Mouse (Mus musculus) frontal cortex, postnatal 25 days (tissue): ENCODE results near the gene Asb18.

Experiments
- DNase-seq, 2 experiments: peaks; one replicate each; pipeline ENCODE4 v3.0.0; 2022; ENCODE audit warnings: low spot score in 2 of 2

Asb18 gene

DNA sequence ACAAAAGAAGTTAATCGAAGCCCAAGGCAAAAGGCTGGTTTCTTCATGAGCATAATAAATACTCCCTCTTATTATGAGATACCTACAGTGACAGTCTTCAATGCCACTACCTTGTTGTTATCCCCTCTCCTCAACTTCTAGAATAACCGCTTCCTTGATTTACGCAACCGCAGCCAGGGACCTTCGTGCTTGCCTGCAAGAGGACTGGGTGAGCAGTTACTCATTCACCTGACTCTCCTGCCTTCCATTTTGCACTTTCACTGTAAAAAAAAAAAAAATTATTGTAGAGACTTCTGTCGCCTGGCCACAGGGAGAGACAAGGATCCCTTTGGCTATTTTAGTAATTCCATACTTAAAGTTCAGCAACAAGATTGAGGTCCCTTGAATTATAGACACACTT, 81.4 kb downstream of the Asb18 start:
- DNase-seq: no peak

DNA sequence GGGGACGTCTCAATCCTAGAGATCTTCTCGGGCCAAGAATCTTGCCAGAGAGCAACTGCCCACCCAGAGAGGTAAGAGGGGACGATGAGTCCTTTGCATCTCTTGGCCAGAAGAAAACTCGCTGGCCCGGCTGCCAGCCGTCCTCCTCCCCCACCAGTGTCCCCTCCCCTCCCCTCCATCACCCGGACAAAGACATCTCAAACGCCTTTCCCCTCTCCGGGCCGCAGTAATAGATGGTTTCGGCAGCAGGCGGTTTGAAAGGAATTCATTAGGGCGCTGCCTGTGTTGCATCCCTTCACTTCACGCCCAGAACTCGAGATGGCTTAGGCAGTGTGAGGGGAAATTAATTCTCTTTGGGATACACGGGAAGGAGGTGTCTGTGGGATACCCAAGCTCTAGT, 81.8 kb downstream of the Asb18 start:
- DNase-seq: no peak

DNA sequence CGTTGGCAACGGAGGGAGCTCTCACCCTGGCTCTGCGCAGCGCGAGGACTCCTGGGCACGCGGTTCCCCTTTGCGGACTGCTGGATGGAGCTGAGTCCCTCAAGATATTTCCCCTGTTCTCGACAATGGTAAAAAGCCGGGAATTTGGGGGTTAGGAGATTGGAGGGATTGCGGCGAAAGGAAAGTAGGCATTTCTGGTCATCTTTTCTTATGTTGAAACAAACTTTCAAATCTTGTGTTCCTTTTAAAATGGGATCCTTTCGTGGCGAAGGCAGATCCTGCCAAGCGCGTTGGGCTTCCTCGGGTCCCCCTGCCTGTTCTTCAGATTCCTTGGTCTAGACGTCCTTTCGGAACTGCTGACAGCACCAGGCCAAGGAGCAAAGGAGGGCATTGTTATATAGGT, 82.4 kb downstream of the Asb18 start:
- no peak for DNase-seq

DNA sequence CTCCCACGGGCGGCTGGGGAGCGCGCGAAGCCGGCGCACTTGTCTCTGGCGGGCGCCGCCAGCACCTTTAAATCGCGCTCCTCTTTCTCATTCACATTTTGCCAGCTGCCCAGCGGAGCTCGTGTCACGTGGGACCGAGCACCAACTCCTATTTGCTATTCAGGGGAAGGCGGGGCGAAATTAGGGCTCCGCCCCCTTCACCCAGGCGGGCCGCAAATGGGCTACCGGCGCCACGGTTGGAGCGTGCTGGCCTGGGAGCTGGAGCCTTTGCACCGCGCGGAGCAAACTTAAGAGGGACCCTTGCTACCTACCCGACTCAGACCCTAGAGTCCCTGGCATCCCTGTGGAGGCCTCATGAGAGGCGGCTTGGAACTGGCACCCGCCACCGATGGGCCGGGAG, 83.3 kb downstream of the Asb18 start, which contains the start of gene Gbx2:
Gene Gbx2, minus strand, starts transcription at position 60 of the 400 bp plus-strand sequence.
- no peak for DNase-seq

DNA sequence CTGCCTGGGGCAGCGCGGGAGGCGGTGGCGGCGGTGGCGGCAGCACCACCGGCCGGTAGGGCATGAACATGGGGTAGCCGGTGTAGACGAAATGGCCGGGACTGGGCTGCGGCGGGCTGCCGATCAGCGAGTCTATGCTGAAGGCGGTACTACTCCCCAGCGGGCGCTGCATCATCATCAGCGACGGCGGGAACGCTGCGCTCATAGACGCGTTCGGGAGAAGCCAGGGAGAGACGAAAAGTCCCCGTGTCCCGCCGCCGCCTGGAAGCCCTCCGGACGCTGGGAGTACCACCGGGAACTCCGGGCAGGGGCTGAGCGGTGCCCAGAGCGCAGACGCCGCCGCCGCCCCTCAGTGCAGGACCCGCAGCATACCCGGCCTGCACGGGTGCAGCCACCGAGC, 83.9 kb downstream of the Asb18 start:
- DNase-seq: no peak

DNA sequence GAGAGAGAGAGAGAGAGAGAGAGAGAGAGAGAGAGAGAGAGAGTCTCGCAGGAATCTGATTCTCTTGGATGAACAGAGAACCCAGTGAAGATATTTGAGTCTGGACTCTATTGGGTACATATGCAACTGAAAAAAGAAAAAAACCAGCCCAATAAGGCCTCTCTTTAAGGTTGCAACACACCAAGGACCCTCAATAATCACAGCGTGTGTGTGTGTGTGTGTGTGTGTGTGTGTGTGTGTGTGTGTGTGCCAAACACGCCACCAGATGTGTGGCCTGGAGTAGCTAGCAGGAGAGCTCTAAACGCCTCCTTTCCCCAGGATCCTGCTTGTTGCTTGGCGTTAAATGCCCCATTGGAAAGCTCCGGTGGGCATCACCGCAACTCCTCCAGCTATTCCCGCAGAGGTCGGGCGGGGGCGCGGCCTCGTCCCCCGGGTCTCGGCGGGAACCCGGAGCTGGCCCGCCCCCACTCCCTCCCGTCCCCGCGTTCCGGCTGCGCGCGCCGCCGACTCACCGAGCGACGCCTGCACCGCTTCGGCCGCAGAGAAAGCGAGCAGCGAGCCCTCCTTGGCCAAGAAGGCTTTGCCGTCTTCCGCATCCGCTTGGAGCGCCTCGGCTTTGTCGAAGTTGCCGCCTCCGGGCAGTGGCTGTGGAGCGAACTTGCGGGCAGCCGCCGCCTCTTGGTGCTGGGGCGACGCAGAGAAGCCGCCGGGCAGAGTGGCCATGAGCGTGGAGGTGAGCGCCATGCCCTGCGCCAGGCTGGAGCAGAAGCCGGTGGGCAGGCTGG, 84.6 kb downstream of the Asb18 start:
- no peak for DNase-seq

DNA sequence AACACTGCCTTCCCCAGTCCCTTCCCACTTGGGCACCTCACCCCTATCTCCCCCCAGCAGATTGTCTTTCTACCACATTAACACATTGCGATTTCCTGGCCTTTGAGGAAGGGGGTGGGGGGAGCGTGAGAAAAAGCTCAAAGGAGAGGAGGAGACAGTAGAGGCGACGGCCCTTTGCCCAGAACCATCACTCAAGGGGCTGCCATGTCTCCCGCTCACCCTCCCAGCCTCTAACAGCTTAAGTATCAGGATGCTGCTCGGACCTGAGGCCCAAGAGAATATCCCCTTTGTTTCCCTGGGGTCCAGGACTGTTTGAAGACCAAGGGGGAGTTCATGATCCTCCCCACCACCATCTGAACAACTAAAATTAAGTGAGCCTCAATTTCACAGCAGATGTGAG, 85.3 kb downstream of the Asb18 start:
- no peak for DNase-seq

DNA sequence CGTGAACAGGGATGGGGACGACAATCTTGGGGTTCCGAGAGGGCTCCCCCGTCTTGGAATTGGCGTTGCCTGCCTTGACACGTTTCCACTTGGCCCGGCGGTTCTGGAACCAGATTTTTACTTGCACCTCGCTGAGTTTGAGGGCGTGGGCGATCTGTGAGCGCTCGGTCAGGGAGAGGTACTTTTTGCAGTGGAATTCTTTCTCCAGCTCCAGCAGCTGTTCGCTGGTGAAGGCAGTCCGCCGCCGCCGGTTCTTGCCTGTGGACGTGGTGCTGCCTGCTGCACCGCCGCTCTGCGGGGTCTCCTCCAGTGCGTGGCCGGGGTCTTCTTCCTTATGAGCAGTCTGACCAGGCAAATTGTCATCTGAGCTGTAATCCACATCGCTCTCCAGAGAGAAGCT, 85.8 kb downstream of the Asb18 start:
- DNase-seq: no peak

DNA sequence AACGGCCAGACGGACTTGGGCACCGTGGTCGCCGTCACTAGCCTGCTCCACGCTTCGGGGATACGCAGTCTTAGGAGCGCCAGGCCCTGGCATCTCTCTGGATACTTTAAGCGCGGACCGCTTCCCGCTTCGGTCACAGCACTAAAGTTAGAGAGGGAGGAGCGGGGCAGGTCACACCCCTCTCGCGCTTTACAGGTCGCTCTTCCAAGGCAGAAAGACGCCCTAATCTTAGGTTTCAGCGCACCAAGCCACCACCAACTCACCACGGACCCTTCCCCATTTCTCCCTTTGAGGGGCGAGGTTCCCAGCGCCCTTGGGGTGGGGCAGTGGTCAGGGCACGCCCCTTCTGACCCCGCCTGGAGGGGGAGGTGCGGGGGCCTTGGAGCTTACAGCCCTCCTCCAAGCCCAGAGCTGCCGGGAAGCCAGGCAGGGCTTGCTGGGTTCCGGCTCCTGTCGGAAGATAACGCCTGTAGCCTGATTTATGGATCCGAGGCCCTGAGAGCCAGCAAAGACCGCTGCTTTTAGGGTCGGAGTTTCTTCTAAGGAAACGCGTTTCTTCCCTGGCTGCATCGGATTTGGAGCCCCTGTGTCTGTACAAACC, 87.3 kb downstream of the Asb18 start:
- no peak for DNase-seq

DNA sequence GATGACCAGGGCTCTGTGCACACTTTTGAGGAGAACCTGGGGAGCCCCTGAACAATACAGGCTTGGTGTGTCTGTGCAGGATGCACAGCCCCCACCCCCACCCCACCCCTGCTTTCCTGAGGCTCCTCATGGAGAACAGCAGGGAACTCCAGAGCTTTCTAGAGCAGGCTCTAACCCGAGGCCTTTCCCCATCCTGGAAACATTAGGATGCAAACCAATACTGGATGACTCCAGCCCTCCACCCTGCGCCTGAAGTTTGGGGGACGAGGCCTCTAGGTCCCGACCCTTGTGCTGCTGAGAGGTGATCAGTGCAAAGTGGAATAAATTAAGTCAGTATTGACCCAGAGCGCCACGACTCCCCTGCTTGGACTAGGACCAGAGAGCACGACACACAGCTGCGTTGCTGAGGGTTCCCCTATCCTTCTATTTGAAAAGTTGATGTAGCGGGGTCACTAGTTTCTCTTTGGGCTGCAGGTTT, 87.8 kb downstream of the Asb18 start:
- DNase-seq: no peak

DNA sequence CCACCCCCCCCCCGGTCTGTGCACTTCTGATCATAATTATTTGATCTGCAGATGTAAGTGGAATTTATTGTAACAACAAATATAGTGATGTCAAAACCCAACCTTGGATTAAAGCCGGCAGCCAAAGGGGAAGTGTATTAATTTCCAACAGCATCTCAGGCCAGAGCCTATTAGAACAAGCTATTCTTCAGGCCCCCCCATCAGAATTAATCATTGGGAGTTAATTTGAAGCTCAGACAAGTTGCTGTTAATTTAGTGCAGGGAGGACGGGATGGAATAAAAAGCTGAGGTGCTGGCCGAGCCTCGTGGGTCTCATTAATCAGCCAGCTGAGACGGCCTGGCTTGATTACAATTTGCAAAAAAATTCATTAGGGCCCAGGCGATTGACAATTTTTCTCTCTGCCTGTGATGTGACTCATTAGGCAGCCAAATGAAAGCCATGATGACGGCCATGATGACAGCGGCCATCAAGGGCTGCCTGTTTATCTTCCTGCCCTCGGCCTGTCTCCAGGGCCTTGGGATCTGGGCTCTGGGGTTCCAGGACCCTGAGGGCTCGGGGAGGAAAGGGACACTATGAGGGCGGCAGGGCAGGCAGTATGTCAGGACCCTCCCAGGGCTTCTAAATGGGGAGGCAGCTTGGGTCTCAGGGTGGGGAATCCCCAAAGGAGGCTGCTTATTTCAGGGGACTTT, 88.8 kb downstream of the Asb18 start:
- DNase-seq: no peak

DNA sequence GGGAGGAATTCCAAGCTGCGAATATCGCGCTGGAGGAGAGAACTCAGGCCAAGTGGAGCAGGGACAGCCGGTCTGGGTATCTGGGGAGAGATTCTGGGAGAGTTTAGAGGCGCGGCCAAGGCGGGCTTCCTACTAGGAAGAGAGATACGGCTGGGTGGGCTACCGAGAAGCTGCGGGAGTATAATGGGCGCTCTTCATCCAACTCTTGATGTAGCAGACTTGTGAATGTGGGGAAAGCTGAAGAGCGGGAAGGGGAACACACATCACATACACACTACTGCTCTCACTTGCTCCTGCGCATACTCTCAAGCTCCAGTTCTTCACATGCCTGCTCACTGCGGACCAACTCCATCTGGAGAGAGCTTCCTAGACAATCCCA, 90.8 kb downstream of the Asb18 start:
- no peak for DNase-seq

DNA sequence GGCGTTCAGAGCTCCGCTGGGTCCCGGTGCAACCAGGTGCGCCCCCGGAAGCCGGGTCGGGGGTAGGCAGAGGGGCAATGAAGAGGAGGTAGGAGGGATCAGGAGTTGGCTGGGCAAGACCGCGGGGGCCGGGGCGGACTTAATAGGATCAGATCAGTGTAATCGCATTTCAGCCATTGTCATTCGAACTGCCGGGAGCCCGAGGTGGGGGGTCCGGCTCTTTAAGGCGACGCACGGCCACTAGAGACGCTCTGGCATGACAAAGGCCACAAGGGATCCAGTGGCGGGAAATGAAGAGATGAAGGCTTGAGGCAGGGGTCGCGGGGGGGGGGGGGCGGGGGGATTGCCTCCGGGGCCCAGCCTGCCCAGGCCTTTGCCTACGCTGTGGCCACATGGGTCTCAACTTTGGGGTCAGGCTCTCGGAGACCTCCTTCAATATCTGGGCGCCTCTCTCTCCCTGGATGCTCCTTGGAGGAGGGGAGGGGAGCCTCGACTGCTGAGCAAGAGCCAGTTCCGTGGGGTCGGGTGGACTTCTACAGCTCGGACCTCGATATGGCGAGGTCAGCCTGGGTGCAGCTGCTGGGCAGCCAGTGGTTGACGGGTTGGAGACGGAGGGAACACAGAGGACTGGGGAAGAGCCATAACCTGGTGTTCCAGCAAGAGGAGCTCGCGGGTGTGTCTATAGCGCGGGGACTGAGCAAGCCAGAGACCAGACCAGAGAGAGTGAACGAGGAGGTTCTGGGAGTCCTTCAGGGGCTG, 91.4 kb downstream of the Asb18 start:
- no peak for DNase-seq

DNA sequence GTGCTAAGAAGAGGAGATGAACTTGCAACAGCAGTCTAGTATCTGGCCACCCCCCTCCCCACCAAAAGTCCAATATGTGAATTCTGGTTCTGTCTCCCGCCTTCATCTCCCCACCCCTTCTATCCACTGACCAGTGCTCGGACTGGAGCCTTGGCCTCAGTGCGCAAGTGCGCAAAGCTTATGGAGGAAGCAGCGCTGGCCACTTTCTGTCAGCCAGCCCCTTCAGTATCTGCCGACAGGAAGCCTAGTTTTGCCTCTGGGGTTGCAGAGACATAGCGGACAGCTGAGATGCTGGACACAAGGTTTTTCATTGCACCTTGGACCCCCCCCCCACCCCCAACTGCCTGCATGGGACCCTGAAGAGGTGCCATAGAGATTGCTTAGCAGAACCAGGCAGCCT, 92.2 kb downstream of the Asb18 start:
- DNase-seq: no peak

DNA sequence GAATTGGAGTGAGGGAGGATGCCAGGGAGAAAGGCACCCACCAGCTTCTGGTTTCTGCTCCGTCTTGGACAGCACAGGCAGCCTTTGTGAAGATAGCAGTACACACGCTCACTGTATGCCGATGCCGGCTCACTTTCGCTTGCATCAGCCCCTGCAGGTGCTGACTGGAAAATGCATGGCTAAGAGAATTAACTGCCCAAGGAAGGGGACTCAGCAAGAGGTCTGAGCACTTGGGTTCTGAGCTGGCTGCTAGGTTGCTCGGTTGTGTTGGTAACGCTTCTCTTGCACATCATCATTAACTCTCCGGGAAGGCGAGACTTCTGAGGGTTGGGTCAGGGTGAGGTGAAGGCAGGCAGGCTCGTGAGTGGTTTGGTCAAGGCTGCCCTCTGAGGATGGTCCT, 92.7 kb downstream of the Asb18 start:
- no peak for DNase-seq

DNA sequence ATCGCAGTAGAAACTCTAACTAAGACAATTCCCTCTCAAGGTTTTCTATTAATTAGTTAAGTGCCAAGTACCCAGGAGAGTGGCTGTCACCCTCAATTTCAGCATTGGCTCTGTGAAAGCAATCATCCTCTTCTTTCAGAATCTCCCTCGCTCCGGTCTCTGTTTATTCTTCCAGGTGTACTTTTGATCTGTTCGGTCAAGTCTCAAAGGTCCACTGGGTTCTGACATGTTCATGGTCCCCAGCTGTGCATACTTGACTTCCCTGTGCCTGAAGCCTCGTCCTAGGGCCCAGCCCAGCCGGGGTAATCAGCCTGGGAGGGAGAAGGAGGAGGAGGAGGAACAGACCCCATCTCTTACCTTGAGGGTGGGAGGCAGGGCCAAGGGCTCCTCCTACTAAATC, 95.3 kb downstream of the Asb18 start:
- no peak for DNase-seq

DNA sequence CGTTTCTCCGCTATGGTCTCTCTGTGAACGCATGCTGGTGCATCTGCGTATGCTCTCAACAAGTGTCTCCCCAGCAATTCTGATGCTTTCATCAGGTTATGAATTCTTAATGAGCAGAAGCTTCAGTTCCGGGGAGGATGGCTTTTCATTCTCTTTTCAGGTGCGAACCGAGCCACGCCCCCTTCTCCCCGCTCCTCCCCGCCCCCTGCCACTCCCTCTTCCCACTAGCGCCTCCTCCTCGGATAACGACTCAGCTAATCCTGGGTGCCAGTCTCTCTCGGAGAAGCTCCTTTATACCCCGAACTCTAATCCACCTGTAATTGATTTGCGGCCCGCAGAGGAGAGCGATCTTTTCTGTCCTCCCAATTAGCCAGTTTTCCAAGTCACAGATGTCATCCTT, 96.4 kb downstream of the Asb18 start:
- no peak for DNase-seq

DNA sequence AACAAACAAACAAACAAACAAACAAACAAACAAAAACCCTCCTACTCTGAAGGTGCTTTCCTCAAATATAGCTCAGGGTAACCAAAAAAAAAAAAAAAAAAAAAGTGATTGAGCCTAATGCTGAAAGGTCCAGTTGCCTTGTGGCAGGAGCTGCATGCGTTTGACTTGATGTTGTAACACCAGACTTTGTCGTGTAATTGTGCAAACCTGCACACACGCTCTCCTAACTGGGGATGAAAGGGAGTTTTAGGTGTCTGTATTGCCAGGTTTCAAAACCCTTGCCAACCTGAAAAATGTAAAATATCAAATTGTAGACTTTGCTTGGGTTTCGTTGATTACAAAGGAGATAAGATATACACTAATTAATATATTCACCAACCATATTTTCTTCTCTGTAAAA, 100.9 kb downstream of the Asb18 start:
- DNase-seq: no peak

DNA sequence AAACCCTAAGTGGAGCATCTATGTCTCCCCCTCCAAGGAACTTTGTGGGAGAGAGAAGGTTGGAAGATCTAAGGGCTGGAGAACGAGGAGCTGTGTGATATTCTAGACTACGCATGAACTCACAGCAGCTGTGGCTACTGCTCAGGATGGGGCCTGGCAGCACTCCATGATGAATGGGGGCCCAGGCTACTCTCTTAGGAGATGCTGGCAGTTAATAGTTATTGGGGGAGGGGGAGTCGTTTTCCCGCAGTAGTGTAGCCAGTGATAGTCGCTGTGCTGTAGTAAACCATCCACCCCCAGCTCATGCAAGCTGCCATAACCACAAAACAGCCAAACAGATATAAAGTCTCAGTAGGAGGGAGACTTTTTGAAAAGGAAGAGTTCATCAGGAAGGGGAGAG, 102.1 kb downstream of the Asb18 start:
- DNase-seq: no peak

DNA sequence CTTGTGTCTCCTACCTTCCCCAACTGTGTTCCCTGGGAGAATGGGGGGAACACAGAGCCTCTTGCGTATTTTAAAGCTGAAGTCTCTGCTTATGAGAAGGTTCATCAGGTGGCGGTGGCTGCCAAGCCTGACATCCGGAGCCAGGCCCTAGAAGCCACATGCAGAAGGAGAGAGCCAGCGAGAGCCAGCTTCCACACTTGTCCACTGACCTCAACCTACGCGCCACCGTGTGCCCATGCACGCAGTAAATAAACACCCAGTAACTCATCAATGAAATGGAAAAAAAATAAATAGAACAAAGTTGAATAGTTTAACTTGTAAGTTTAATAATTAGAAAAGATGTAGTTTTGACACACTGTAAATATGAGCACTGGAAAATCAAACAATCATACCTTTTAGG, 104.7 kb downstream of the Asb18 start:
- no peak for DNase-seq

DNA sequence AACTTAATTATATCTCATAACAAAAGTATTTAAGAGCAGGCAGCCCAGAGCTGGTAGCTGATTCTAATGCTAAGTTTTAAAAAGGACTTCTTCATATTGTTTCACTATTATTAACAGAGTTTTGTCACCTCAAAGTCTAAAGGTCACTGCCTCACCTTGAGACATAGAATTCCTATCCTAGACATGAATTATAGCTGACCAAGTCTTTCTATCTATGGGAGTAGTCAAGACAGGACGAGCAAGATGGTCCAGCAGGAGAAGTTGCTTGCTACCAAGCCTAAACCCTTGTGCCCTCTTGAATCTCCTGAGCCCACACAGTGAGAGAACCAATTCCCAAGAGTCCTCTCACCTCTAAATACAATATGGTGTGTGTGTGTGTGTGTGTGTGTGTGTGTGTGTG, 111.8 kb downstream of the Asb18 start:
- DNase-seq: no peak

DNA sequence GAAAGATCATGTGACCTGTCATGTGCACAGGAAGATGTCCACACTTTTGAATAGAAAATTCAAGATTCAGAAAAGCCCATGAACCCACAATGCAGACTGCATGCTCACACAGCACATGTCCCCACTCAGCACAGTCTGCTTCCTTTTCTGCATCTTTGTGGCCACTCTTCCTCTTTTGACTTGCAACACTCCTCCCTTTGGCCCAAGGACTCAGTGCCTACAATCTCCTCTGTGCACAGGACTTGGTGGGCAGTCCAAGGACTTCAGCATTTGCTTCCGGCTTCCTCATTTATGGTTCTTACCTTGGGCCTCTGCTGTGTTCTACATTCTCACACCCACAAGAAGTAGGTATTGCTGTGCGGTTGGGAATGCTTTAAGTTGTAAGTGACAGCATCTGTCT, 112.2 kb downstream of the Asb18 start:
- no peak for DNase-seq
